Comparison of ENCODE assay signal across 28 mouse cellular contexts in genomic region chr10:111458088-111458487, GRCm38 (mm10).
"Had no signal": no experiment of that assay in that cellular context is flagged by ENCODE, and none has a peak within 500 bp of the region (broad histone marks: within the 10 kb centered on the region; RNA-seq: fewer than 3 reads in every experiment).

No protein-coding gene starts in this region.

- H3K27me3 ChIP-seq: heart, embryonic 12.5 days; hindbrain, embryonic 12.5 days; limb, embryonic 12.5 days; liver, embryonic 13.5 days; liver, embryonic 15.5 days had no signal

- H3K4me1 ChIP-seq: intestine, embryonic 15.5 days; liver, embryonic 13.5 days; liver, embryonic 15.5 days had no signal

- H3K9me3 ChIP-seq: heart, embryonic 10.5 days; heart, embryonic 12.5 days; hindbrain, embryonic 10.5 days; hindbrain, embryonic 12.5 days; intestine, embryonic 15.5 days; limb, embryonic 10.5 days; limb, embryonic 12.5 days; liver, embryonic 13.5 days; liver, embryonic 15.5 days had no signal

- H3K27ac ChIP-seq: gastrocnemius, adult 2 months; heart, embryonic 10.5 days; hindbrain, embryonic 10.5 days; hindbrain, embryonic 12.5 days; hindbrain, embryonic 14.5 days; intestine, embryonic 15.5 days; layer of hippocampus, adult 2 months; left cerebral cortex, adult 2 months; limb, embryonic 10.5 days; limb, embryonic 12.5 days; liver, embryonic 13.5 days; liver, embryonic 15.5 days had no signal

- H3K36me3 ChIP-seq: heart, embryonic 10.5 days; heart, embryonic 12.5 days; hindbrain, embryonic 10.5 days; hindbrain, embryonic 12.5 days; intestine, embryonic 15.5 days; limb, embryonic 10.5 days; limb, embryonic 12.5 days; liver, embryonic 13.5 days; liver, embryonic 15.5 days had no signal

- H3K4me3 ChIP-seq: gastrocnemius, adult 2 months; heart, embryonic 10.5 days; heart, embryonic 12.5 days; hindbrain, embryonic 10.5 days; hindbrain, embryonic 12.5 days; intestine, embryonic 15.5 days; layer of hippocampus, adult 2 months; left cerebral cortex, adult 2 months; limb, embryonic 10.5 days; limb, embryonic 12.5 days; liver, embryonic 13.5 days; liver, embryonic 15.5 days had no signal

- ATAC-seq: hindbrain, embryonic 16.5 days; inflammation-experienced regulatory T-cells, adult 6 months; intestine, embryonic 15.5 days; intestine, postnatal 0 days had no signal

- DNase-seq: gastrocnemius, adult 2 months; gastrocnemius, postnatal 10 days; gastrocnemius, postnatal 25 days; heart, adult 18-20 months; heart, postnatal 10 days; heart, postnatal 4 days; kidney, adult 18-20 months; kidney, adult 8-10 months; kidney, postnatal 10 days; kidney, postnatal 25 days; kidney, postnatal 4 days; liver; liver, embryonic 13.5 days had no signal

- H3K4me2 ChIP-seq: heart, embryonic 12.5 days; hindbrain, embryonic 12.5 days; hindbrain, embryonic 14.5 days; intestine, embryonic 15.5 days; limb, embryonic 12.5 days; liver, embryonic 11.5 days; liver, embryonic 13.5 days; liver, embryonic 15.5 days had no signal

- H3K9ac ChIP-seq: heart, embryonic 12.5 days; hindbrain, embryonic 12.5 days; hindbrain, embryonic 14.5 days; intestine, embryonic 15.5 days; limb, embryonic 12.5 days; liver, embryonic 13.5 days; liver, embryonic 15.5 days had no signal
